Comparison of ENCODE assay signal across 8 mouse cellular contexts in genomic region chr2:10079745-10080309, GRCm38 (mm10). TPM values are rescaled to one million over a fixed set of nuclear protein-coding genes. Genes with fewer than 3 reads are reported as not detected.
A peak's percentile ranks its signal among the peaks of the same experiment; 100 is the strongest.
DNase-seq lines count a peak whose midpoint lies in the region; ATAC-seq and TF ChIP-seq lines count a peak whose summit lies in the region.

No protein-coding gene starts in this region.

- peak overlapping the region; percentile 100 for H3K9ac ChIP-seq in heart, embryonic 15.5 days
- H3K9ac ChIP-seq in forebrain, embryonic 15.5 days (replicated peaks) = peak overlapping the region; percentile 96
- H3K9ac ChIP-seq in liver, embryonic 15.5 days = peak overlapping the region; percentile 90

- ATAC-seq in heart, embryonic 15.5 days (replicated peaks; ENCODE audit: insufficient number of reproducible peaks, insufficient read depth, low FRiP score, low read depth) = peak; percentile 54
- ATAC-seq in G1E (ENCODE audit: extremely low read depth, insufficient number of reproducible peaks, low FRiP score, poor library complexity, severe bottlenecking) = no peak
- no peak for ATAC-seq in forebrain, embryonic 15.5 days (replicated peaks)
- ATAC-seq in liver, embryonic 15.5 days (ENCODE audit: insufficient read depth) = peak; percentile 35

- WGBS in heart, embryonic 15.5 days = 0% methylated on average over 28 of the region's 28 CpGs
- 0% methylated on average over 28 of the region's 28 CpGs for WGBS in forebrain, embryonic 15.5 days
- WGBS in liver, embryonic 15.5 days (ENCODE audit: insufficient replicate concordance) = 0% methylated on average over 28 of the region's 28 CpGs

- H3K4me1 ChIP-seq in heart, embryonic 15.5 days (replicated peaks) = peaks cover 39% of the 10 kb centered on the region
- H3K4me1 ChIP-seq in G1E (ENCODE audit: insufficient read depth, low read depth, low read length) = peaks cover 57% of the 10 kb centered on the region
- H3K4me1 ChIP-seq in forebrain, embryonic 15.5 days = peaks cover 44% of the 10 kb centered on the region
- peaks cover 47% of the 10 kb centered on the region for H3K4me1 ChIP-seq in liver, embryonic 15.5 days (replicated peaks)

- peak overlapping the region; percentile 97 for H3K27ac ChIP-seq in heart, embryonic 15.5 days
- H3K27ac ChIP-seq in forebrain, embryonic 15.5 days (replicated peaks) = peak overlapping the region; percentile 90
- H3K27ac ChIP-seq in liver, embryonic 15.5 days (replicated peaks) = peak overlapping the region; percentile 81

- no peaks in the 10 kb centered on the region for H3K9me3 ChIP-seq in heart, embryonic 15.5 days (replicated peaks)
- H3K9me3 ChIP-seq in G1E (replicated peaks) = no peaks in the 10 kb centered on the region
- H3K9me3 ChIP-seq in forebrain, embryonic 15.5 days = no peaks in the 10 kb centered on the region
- H3K9me3 ChIP-seq in liver, embryonic 15.5 days (replicated peaks) = no peaks in the 10 kb centered on the region

- no peaks in the 10 kb centered on the region for H3K27me3 ChIP-seq in heart, embryonic 15.5 days
- H3K27me3 ChIP-seq in G1E (ENCODE audit: insufficient read depth, low read length) = no peaks in the 10 kb centered on the region
- H3K27me3 ChIP-seq in forebrain, embryonic 15.5 days = no peaks in the 10 kb centered on the region
- H3K27me3 ChIP-seq in liver, embryonic 15.5 days = no peaks in the 10 kb centered on the region

- peak overlapping the region; percentile 99 for H3K4me3 ChIP-seq in heart, embryonic 15.5 days
- H3K4me3 ChIP-seq in G1E (ENCODE audit: low read depth, low read length) = peak overlapping the region; percentile 99
- H3K4me3 ChIP-seq in forebrain, embryonic 15.5 days = peak overlapping the region; percentile 95
- peak overlapping the region; percentile 81 for H3K4me3 ChIP-seq in liver, embryonic 15.5 days (replicated peaks)

- DNase-seq in heart, postnatal 4 days = no peak
- DNase-seq in G1E (ENCODE audit: low spot score) = peak; percentile 39
- DNase-seq in embryo, embryonic 10 days (ENCODE audit: low spot score) = no peak
- DNase-seq in left cerebral cortex, adult 18-20 months (ENCODE audit: low spot score in 2 of 2) = no peak
- DNase-seq in cerebellum, adult 9-10 months = no peak

- H3K4me2 ChIP-seq in heart, embryonic 15.5 days = peak overlapping the region; percentile 65
- peak overlapping the region; percentile 51 for H3K4me2 ChIP-seq in forebrain, embryonic 15.5 days (replicated peaks)
- H3K4me2 ChIP-seq in liver, embryonic 15.5 days = peak overlapping the region; percentile 74

- no peaks in the 10 kb centered on the region for H3K36me3 ChIP-seq in heart, embryonic 15.5 days
- H3K36me3 ChIP-seq in G1E (replicated peaks) = peaks cover 61% of the 10 kb centered on the region
- H3K36me3 ChIP-seq in forebrain, embryonic 15.5 days = no peaks in the 10 kb centered on the region
- peaks cover 28% of the 10 kb centered on the region; the same call in 1 of the 2 replicates for H3K36me3 ChIP-seq in liver, embryonic 15.5 days (replicated peaks)

- no peak for TF ChIP-seq CTCF in G1E (IDR thresholded peaks at IDR 0.05; ENCODE audit: low read depth, low read length)

RNA-seq across cellular contexts. Expression of gene Atp5c1, which starts 0.5 kb away (rescaled TPM):
- polyA plus RNA-seq in heart, embryonic 15.5 days (2015; fragmentation: Nextera tagmentation; extraction: Ambion mirVana) = 1,140 and 1,398 TPM in 2 replicates
- 1,000 to 10,000 TPM; 1,094 to 1,159 TPM for total RNA-seq in heart, postnatal 4 days (2021)
- 368 and 432 TPM in 2 replicates for total RNA-seq in G1E (2014; fragmentation: Nextera tagmentation)
- total RNA-seq in G1E (2017) = 488 and 539 TPM in 2 replicates
- 23.2 and 34.2 TPM in 2 replicates for polyA plus RNA-seq in G1E (2012)
- 519 and 533 TPM in 2 replicates for polyA plus RNA-seq in forebrain, embryonic 15.5 days (2015; fragmentation: Nextera tagmentation; extraction: Ambion mirVana)
- polyA plus RNA-seq in liver, embryonic 15.5 days (2015; fragmentation: Nextera tagmentation; extraction: Ambion mirVana) = 293 and 314 TPM in 2 replicates
- total RNA-seq in left cerebral cortex, adult 18-20 months (2021) = 100 to 1,000 TPM; 251 to 268 TPM

RNA-seq across cellular contexts. Expression of gene Kin, which starts 0.6 kb away (rescaled TPM):
- polyA plus RNA-seq in heart, embryonic 15.5 days (2015; fragmentation: Nextera tagmentation; extraction: Ambion mirVana) = 18.8 and 20.5 TPM in 2 replicates
- 10 to 100 TPM in 1 of 2 experiments, 1 to 10 TPM in 1; 9.9 to 12.7 TPM for total RNA-seq in heart, postnatal 4 days (2021)
- total RNA-seq in G1E (2014; fragmentation: Nextera tagmentation) (25.5 and 35.5 TPM in 2 replicates), G1E (2017) (33.0 and 44.7 TPM in 2 replicates)
- polyA plus RNA-seq in G1E (2012) = 2.5 and 5.4 TPM in 2 replicates
- 39.3 and 40.7 TPM in 2 replicates for polyA plus RNA-seq in forebrain, embryonic 15.5 days (2015; fragmentation: Nextera tagmentation; extraction: Ambion mirVana)
- 12.1 and 12.7 TPM in 2 replicates for polyA plus RNA-seq in liver, embryonic 15.5 days (2015; fragmentation: Nextera tagmentation; extraction: Ambion mirVana)
- 10 to 100 TPM; 11.1 to 11.9 TPM for total RNA-seq in left cerebral cortex, adult 18-20 months (2021)

RNA-seq across cellular contexts. Expression of gene Taf3, which starts 31.4 kb away (rescaled TPM):
- 7.8 and 8.6 TPM in 2 replicates for polyA plus RNA-seq in heart, embryonic 15.5 days (2015; fragmentation: Nextera tagmentation; extraction: Ambion mirVana)
- total RNA-seq in heart, postnatal 4 days (2021) = 1 to 10 TPM; 8.4 to 8.6 TPM
- 30.8 and 36.1 TPM in 2 replicates for total RNA-seq in G1E (2014; fragmentation: Nextera tagmentation)
- 5.5 and 6.4 TPM in 2 replicates for total RNA-seq in G1E (2017)
- 20.6 and 20.8 TPM in 2 replicates for polyA plus RNA-seq in G1E (2012)
- 14.9 and 15.8 TPM in 2 replicates for polyA plus RNA-seq in forebrain, embryonic 15.5 days (2015; fragmentation: Nextera tagmentation; extraction: Ambion mirVana)
- 6.3 and 6.6 TPM in 2 replicates for polyA plus RNA-seq in liver, embryonic 15.5 days (2015; fragmentation: Nextera tagmentation; extraction: Ambion mirVana)
- total RNA-seq in left cerebral cortex, adult 18-20 months (2021) = 10 to 100 TPM; 14.3 to 17.1 TPM

RNA-seq across cellular contexts. Expression of gene Itih2, which starts 51.4 kb away (rescaled TPM):
- 0.58 and 2.0 TPM in 2 replicates for polyA plus RNA-seq in heart, embryonic 15.5 days (2015; fragmentation: Nextera tagmentation; extraction: Ambion mirVana)
- total RNA-seq in heart, postnatal 4 days (2021) = under 1 TPM; 0.52 to 0.57 TPM
- not detected in 2 replicates for total RNA-seq in G1E (2014; fragmentation: Nextera tagmentation)
- total RNA-seq in G1E (2017) = 0.05 TPM in 1 of 2 replicates, not detected in the other
- polyA plus RNA-seq in G1E (2012) = not detected in 2 replicates
- polyA plus RNA-seq in forebrain, embryonic 15.5 days (2015; fragmentation: Nextera tagmentation; extraction: Ambion mirVana) = 1.4 and 1.7 TPM in 2 replicates
- polyA plus RNA-seq in liver, embryonic 15.5 days (2015; fragmentation: Nextera tagmentation; extraction: Ambion mirVana) = 310 and 334 TPM in 2 replicates
- 1 to 10 TPM; 1.2 to 2.7 TPM for total RNA-seq in left cerebral cortex, adult 18-20 months (2021)

Comparison
In these comparisons a context has a peak if more than half of its experiments do, and no peak if none do; other contexts are left out.
1. ATAC-seq: peak in heart, embryonic 15.5 days (single experiment) and liver, embryonic 15.5 days (single experiment); none in G1E (single experiment) and forebrain, embryonic 15.5 days (single experiment).
2. Peak in every context shown above with its lines, with median percentiles within 50 percentile points of each other: H3K27ac ChIP-seq, H3K4me2 ChIP-seq, H3K4me3 ChIP-seq and H3K9ac ChIP-seq.